Mouse (Mus musculus): Measurements from ENCODE around the gene Txndc9.

DNA sequence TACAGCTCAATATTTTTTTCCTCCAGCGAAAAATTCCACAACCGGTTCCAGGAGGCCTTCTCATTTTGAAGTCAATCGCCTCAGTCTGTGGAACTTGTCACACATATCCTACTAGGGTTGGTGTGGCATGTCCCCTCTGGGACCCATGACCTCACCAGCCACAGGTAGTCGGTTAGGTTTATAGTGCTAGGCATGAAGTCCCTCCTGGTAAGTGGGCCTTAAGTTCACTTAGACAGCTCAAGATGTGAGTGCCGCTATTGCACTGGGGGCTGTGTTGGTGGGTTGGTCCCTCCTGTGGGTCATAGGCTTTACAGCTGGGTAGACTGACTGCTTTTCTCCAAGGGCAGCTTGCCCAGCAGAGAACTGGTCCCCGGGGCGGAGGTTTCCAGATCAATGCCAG is 20.4 kb downstream of the Txndc9 start:
- TF ChIP-seq ZNF384 (IDR thresholded peaks at IDR 0.05; ENCODE audit: low read depth, low read length): no peak
- no peak for TF ChIP-seq POLR2AphosphoS5 (IDR thresholded peaks at IDR 0.05; ENCODE audit: borderline replicate concordance, low read depth, low read length)
- TF ChIP-seq CTCF (IDR thresholded peaks at IDR 0.05 in 2 of 3, conservative IDR thresholded peaks at IDR 0.05 in 1 of 3; ENCODE audit: control insufficient read depth in 1 of 3, insufficient read depth in 1 of 3, low read depth in 2 of 3, low read length in 3 of 3, poor library complexity in 1 of 3, severe bottlenecking in 1 of 3): no peak
- TF ChIP-seq POLR2A (IDR thresholded peaks at IDR 0.05; ENCODE audit: control insufficient read depth in 1 of 2, insufficient read depth in 1 of 2, low read depth in 1 of 2, low read length in 2 of 2, poor library complexity in 1 of 2): no peak
- TF ChIP-seq HCFC1 (IDR thresholded peaks at IDR 0.05; ENCODE audit: low read depth, low read length): no peak
- TF ChIP-seq GATA1 (IDR thresholded peaks at IDR 0.05; ENCODE audit: low read depth, low read length): no peak
- no peak for TF ChIP-seq TAL1 (IDR thresholded peaks at IDR 0.05; ENCODE audit: low read length)
- TF ChIP-seq KAT2A (conservative IDR thresholded peaks at IDR 0.05; ENCODE audit: low read depth, low read length): no peak
- TF ChIP-seq MYC (IDR thresholded peaks at IDR 0.05; ENCODE audit: low read depth, low read length): no peak
- no peak for TF ChIP-seq ZMIZ1 (IDR thresholded peaks at IDR 0.05; ENCODE audit: low read depth, low read length)
- no peak for TF ChIP-seq SIN3A (IDR thresholded peaks at IDR 0.05; ENCODE audit: low read length)
- TF ChIP-seq ZC3H11A (IDR thresholded peaks at IDR 0.05; ENCODE audit: low read depth, low read length): no peak
- TF ChIP-seq CHD2 (IDR thresholded peaks at IDR 0.05; ENCODE audit: low read length): no peak
- TF ChIP-seq E2F4 (IDR thresholded peaks at IDR 0.05; ENCODE audit: borderline replicate concordance, low read depth, low read length): no peak

Measured in MEL (cell line).